Mouse (Mus musculus): ENCODE results near the gene Cux1. TPM values are rescaled to one million over a fixed set of nuclear protein-coding genes. Genes with fewer than 3 reads are reported as not detected.
A peak's percentile ranks its signal among the peaks of the same experiment; 100 is the strongest.

The Cux1 gene
- polyA plus RNA-seq, 1 experiment from 2014 or later, result 109 TPM

- DNase-seq (ENCODE audit: low spot score), result peak; percentile 90
- Histone ChIP-seq H3K4me2 (ENCODE audit: low read depth) (peak overlapping the region; percentile 88), H3K27ac (ENCODE audit: low read depth, low read length) (peak overlapping the region; percentile 89), H3K9ac (ENCODE audit: low read length) (peak overlapping the region; percentile 85), H3K4me1 (ENCODE audit: control insufficient read depth, insufficient read depth, low read length) (peaks cover 13% of the 10 kb centered on the region), H3K4me3 (ENCODE audit: low read depth, low read length) (peak overlapping the region; percentile 78), H3K27me3 (ENCODE audit: control insufficient read depth, insufficient read depth, low read length) (no peaks in the 10 kb centered on the region), H3K36me3 (ENCODE audit: control insufficient read depth, insufficient read depth, low read length) (no peaks in the 10 kb centered on the region; the same call in 1 of the 2 replicates), H3K9me3 (ENCODE audit: control insufficient read depth, low read length) (no peaks in the 10 kb centered on the region)
- WGBS, result under 1% methylated on average over 30 of the region's 57 CpGs
- ATAC-seq (ENCODE audit: insufficient read depth, low FRiP score, low TSS enrichment), result peak; percentile 71
Measured at GRCm38 (mm10) chr5:136244762-136245540, 322.3 kb downstream of the Cux1 start.

DNA sequence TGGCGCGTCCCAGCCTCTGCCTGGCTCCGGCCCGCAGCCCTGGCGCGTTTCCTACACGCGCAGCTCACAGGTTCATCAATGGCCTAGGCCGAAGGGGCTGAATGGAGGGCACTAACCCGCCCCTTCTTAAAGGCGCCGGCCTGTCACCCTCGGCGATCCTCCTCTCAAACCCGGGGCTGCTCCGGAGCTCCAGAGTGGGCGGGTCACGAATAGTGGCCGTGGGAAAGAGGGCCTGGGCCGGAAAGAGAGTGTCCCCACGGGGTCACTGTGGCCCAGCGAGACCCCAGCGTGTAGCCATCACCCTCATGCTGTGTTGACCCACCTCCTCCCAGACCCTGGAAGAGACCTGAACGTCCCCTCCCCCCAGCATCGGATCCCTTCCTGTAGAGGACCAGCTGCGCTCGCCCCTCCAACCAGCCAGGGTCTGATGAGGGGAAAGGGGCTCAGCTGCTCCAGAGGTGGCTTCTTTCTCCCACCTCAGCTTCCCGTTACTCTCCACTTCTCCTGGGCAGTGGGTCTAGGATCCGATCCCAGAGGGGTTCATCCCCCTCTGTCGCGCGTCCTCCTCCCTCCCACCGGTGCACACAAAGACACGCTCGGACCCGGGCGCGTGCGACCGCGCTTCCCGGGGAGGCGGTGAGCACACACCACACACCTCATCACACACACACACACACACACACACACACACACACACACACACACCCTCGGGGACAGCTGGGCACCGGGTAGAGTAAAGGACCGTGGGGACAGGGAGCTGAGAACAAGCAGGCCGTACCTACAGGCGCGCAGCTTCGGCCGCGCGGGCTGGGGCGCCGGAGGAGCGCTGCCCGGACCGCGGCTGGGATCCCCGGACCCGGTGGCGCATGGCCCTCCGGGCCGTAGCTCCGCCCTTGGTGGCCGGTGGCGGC is 323.2 kb downstream of the Cux1 start:
- H3K4me2 ChIP-seq (ENCODE audit: low read depth), result peak overlapping the region; percentile 88
- under 1% methylated on average over 49 of the region's 67 CpGs for WGBS
- H3K27ac ChIP-seq (ENCODE audit: low read depth, low read length), result peak overlapping the region; percentile 89
- DNase-seq (ENCODE audit: low spot score), result peak; percentile 72
- H3K27me3 ChIP-seq (ENCODE audit: control insufficient read depth, insufficient read depth, low read length), result no peaks in the 10 kb centered on the region
- peak overlapping the region; percentile 85 for H3K9ac ChIP-seq (ENCODE audit: low read length)
- ATAC-seq (ENCODE audit: insufficient read depth, low FRiP score, low TSS enrichment), result peak; percentile 40
- peak overlapping the region; percentile 78 for H3K4me3 ChIP-seq (ENCODE audit: low read depth, low read length)
- no peaks in the 10 kb centered on the region; the same call in 1 of the 2 replicates for H3K36me3 ChIP-seq (ENCODE audit: control insufficient read depth, insufficient read depth, low read length)
- peaks cover 13% of the 10 kb centered on the region for H3K4me1 ChIP-seq (ENCODE audit: control insufficient read depth, insufficient read depth, low read length)
- H3K9me3 ChIP-seq (ENCODE audit: control insufficient read depth, low read length), result no peaks in the 10 kb centered on the region

DNA sequence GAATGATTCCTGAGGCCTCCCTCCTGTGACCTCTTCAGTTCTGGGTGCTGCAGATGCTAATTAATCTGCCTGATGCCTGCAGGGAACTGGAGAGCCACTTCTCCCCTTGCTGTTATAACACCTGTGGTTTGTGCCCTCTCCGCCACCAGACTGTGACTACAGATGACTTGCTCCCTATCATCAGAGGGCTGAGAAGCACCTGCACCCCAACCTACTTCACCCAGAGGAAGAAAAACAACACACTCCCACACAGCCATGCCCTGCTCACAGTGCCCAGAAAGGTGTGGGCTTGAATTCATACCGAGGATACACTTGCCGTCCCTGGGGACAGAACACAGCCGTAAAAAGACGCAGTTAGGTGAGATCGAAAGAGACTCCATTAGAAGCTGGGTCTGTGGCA is 326.1 kb downstream of the Cux1 start:
- H3K4me2 ChIP-seq (ENCODE audit: low read depth), result no peak overlapping the region
- no peaks in the 10 kb centered on the region for H3K9me3 ChIP-seq (ENCODE audit: control insufficient read depth, low read length)
- ATAC-seq (ENCODE audit: insufficient read depth, low FRiP score, low TSS enrichment) (no peak), DNase-seq (ENCODE audit: low spot score) (no peak)
- H3K4me1 ChIP-seq (ENCODE audit: control insufficient read depth, insufficient read depth, low read length), result peaks cover 14% of the 10 kb centered on the region
- H3K4me3 ChIP-seq (ENCODE audit: low read depth, low read length), result no peak overlapping the region
- 77% methylated on average over 6 of the region's 6 CpGs for WGBS
- H3K9ac ChIP-seq (ENCODE audit: low read length), result no peak overlapping the region
- H3K27me3 ChIP-seq (ENCODE audit: control insufficient read depth, insufficient read depth, low read length), result no peaks in the 10 kb centered on the region
- H3K36me3 ChIP-seq (ENCODE audit: control insufficient read depth, insufficient read depth, low read length), result no peaks in the 10 kb centered on the region
- H3K27ac ChIP-seq (ENCODE audit: low read depth, low read length), result no peak overlapping the region

- ATAC-seq (ENCODE audit: insufficient read depth, low FRiP score, low TSS enrichment) (no peak), DNase-seq (ENCODE audit: low spot score) (no peak)
- H3K27ac ChIP-seq (ENCODE audit: low read depth, low read length), result no peak overlapping the region
- no peak overlapping the region for H3K4me2 ChIP-seq (ENCODE audit: low read depth)
- no peaks in the 10 kb centered on the region for H3K36me3 ChIP-seq (ENCODE audit: control insufficient read depth, insufficient read depth, low read length)
- H3K4me3 ChIP-seq (ENCODE audit: low read depth, low read length), result no peak overlapping the region
- H3K27me3 ChIP-seq (ENCODE audit: control insufficient read depth, insufficient read depth, low read length), result no peaks in the 10 kb centered on the region
- WGBS, result 50% methylated on average over 1 of the region's 1 CpGs
- peaks cover 13% of the 10 kb centered on the region for H3K4me1 ChIP-seq (ENCODE audit: control insufficient read depth, insufficient read depth, low read length)
- no peak overlapping the region for H3K9ac ChIP-seq (ENCODE audit: low read length)
- no peaks in the 10 kb centered on the region for H3K9me3 ChIP-seq (ENCODE audit: control insufficient read depth, low read length)
Measured at GRCm38 (mm10) chr5:136240381-136240780, 326.9 kb downstream of the Cux1 start.

GRCm38 (mm10) chr5:136237607-136238006 is 329.7 kb downstream of the Cux1 start:
- peak; percentile 49 for DNase-seq (ENCODE audit: low spot score)
- H3K4me3 ChIP-seq (ENCODE audit: low read depth, low read length), result peak overlapping the region; percentile 11; the same call in 1 of the 2 replicates
- no peaks in the 10 kb centered on the region for H3K36me3 ChIP-seq (ENCODE audit: control insufficient read depth, insufficient read depth, low read length)
- ATAC-seq (ENCODE audit: insufficient read depth, low FRiP score, low TSS enrichment), result no peak
- 0 out of 2 replicates have a peak overlapping the region, but pooled peaks have one; percentile 9 for H3K9ac ChIP-seq (ENCODE audit: low read length)
- H3K4me1 ChIP-seq (ENCODE audit: control insufficient read depth, insufficient read depth, low read length), result peaks cover 5% of the 10 kb centered on the region
- peak overlapping the region; percentile 35 for H3K4me2 ChIP-seq (ENCODE audit: low read depth)
- H3K27me3 ChIP-seq (ENCODE audit: control insufficient read depth, insufficient read depth, low read length), result no peaks in the 10 kb centered on the region
- H3K9me3 ChIP-seq (ENCODE audit: control insufficient read depth, low read length), result no peaks in the 10 kb centered on the region
- WGBS, result 1% methylated on average over 19 of the region's 19 CpGs
- H3K27ac ChIP-seq (ENCODE audit: low read depth, low read length), result no peak overlapping the region

GRCm38 (mm10) chr5:136236611-136237010 is 330.7 kb downstream of the Cux1 start:
- no peak for ATAC-seq (ENCODE audit: insufficient read depth, low FRiP score, low TSS enrichment)
- peaks cover 10% of the 10 kb centered on the region for H3K4me1 ChIP-seq (ENCODE audit: control insufficient read depth, insufficient read depth, low read length)

DNA sequence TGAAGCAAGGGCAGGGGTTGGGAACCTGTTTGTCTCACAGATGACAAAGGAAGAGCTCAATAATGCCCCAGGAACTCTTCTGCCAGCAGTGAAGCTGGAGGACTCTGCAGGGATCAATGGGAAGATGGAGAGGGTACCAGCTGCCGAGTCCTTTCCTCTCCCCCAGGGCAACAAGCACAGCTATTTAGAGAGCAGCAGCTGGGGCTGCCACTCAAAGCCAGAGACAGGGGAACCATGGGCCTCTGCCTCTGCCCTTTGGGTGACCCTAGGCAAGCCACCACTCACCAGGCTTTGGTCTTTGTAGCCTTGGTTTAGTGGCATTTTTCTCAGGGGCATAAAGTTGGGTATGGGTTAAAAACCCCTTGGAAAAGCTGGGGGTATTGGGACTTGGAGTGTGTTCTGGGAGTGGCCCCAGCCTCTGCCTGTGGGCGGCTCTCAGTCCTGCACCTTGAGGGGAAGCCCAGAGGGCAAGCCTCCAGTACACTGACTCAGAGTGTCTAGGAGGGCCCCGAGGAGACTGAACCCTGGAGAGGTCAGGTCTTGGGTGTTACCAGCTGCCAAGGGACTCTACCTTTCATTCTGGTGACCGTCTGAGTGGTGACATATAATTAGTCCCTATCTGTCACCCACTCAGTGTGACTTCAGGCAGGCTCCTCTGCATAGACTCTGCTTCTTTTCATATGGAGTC is 336.8 kb downstream of the Cux1 start:
- no peaks in the 10 kb centered on the region for H3K27me3 ChIP-seq (ENCODE audit: control insufficient read depth, insufficient read depth, low read length)
- no peak overlapping the region for H3K9ac ChIP-seq (ENCODE audit: low read length)
- H3K4me3 ChIP-seq (ENCODE audit: low read depth, low read length), result no peak overlapping the region
- no peak overlapping the region for H3K4me2 ChIP-seq (ENCODE audit: low read depth)
- WGBS, result 60% methylated on average over 4 of the region's 4 CpGs
- ATAC-seq (ENCODE audit: insufficient read depth, low FRiP score, low TSS enrichment) (no peak), DNase-seq (ENCODE audit: low spot score) (peak; percentile 59)
- H3K9me3 ChIP-seq (ENCODE audit: control insufficient read depth, low read length), result no peaks in the 10 kb centered on the region
- peaks cover 2% of the 10 kb centered on the region for H3K36me3 ChIP-seq (ENCODE audit: control insufficient read depth, insufficient read depth, low read length)
- H3K4me1 ChIP-seq (ENCODE audit: control insufficient read depth, insufficient read depth, low read length), result peaks cover 6% of the 10 kb centered on the region; the same call in 1 of the 2 replicates
- no peak overlapping the region for H3K27ac ChIP-seq (ENCODE audit: low read depth, low read length)

More at GRCm38 (mm10) chr5:136236611-136237010, 330.7 kb downstream of the Cux1 start:
- no peaks in the 10 kb centered on the region for H3K9me3 ChIP-seq (ENCODE audit: control insufficient read depth, low read length)
- H3K9ac ChIP-seq (ENCODE audit: low read length), result no peak overlapping the region
- H3K27ac ChIP-seq (ENCODE audit: low read depth, low read length), result no peak overlapping the region
- H3K4me2 ChIP-seq (ENCODE audit: low read depth), result no peak overlapping the region
- H3K36me3 ChIP-seq (ENCODE audit: control insufficient read depth, insufficient read depth, low read length), result no peaks in the 10 kb centered on the region; the same call in 1 of the 2 replicates
- no peak overlapping the region for H3K4me3 ChIP-seq (ENCODE audit: low read depth, low read length)
- 69% methylated on average over 5 of the region's 5 CpGs for WGBS
- no peaks in the 10 kb centered on the region for H3K27me3 ChIP-seq (ENCODE audit: control insufficient read depth, insufficient read depth, low read length)
- peak; percentile 7 for DNase-seq (ENCODE audit: low spot score)

- H3K9me3 ChIP-seq (ENCODE audit: control insufficient read depth, low read length), result no peaks in the 10 kb centered on the region
- WGBS, result 83% methylated on average over 7 of the region's 7 CpGs
- no peak overlapping the region for H3K27ac ChIP-seq (ENCODE audit: low read depth, low read length)
- H3K36me3 ChIP-seq (ENCODE audit: control insufficient read depth, insufficient read depth, low read length), result peaks cover 13% of the 10 kb centered on the region
- ATAC-seq (ENCODE audit: insufficient read depth, low FRiP score, low TSS enrichment) (no peak), DNase-seq (ENCODE audit: low spot score) (no peak)
- H3K9ac ChIP-seq (ENCODE audit: low read length), result no peak overlapping the region
- no peaks in the 10 kb centered on the region for H3K27me3 ChIP-seq (ENCODE audit: control insufficient read depth, insufficient read depth, low read length)
- H3K4me1 ChIP-seq (ENCODE audit: control insufficient read depth, insufficient read depth, low read length), result no peaks in the 10 kb centered on the region
- H3K4me3 ChIP-seq (ENCODE audit: low read depth, low read length), result no peak overlapping the region
- H3K4me2 ChIP-seq (ENCODE audit: low read depth), result no peak overlapping the region
Measured at GRCm38 (mm10) chr5:136226246-136226876, 340.9 kb downstream of the Cux1 start.
